Mouse (Mus musculus) bone marrow macrophage, adult 2 months (primary cell): ENCODE results near the gene Pde1c.

ENCODE experiments used
- CTCF ChIP-seq: IDR thresholded peaks from 2 replicates; pipeline ENCODE4 v1.5.1; 2012; ENCODE audit warnings: low read depth, mild to moderate bottlenecking, low read length, moderate library complexity
- POLR2A ChIP-seq: IDR thresholded peaks from 2 replicates; pipeline ENCODE4 v1.6.1; 2012; ENCODE audit warnings: mild to moderate bottlenecking, low read depth, low read length, borderline replicate concordance

DNA sequence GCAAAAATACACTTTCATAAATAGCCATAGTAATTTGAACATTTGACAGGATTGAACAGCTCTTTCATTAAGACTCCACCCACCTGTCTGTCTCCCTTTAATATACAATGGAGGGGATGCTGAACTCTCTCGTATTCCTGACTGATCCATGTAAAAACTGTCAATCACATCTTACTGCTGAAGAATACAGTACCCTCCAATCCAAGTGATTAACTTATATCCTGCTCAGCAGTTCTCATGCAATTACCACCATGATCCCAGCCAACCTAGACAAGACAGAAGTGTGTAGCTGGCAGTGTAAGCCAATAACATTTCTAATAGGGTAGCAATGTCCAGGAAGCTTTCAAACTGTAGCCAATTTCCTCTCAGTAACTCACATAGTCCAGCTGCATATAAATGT, 226.9 kb downstream of the Pde1c start:
- no peak for TF ChIP-seq POLR2A
- no peak for TF ChIP-seq CTCF
